In genomic region chr4:89524260-89525200, GRCm38 (mm10) we compare ENCODE assay signal across 9 mouse cellular contexts.
DNase-seq lines count a peak whose midpoint lies in the region; ATAC-seq and TF ChIP-seq lines count a peak whose summit lies in the region.
"Had no signal": no experiment of that assay in that cellular context is flagged by ENCODE, and none has a peak within 500 bp of the region (broad histone marks: within the 10 kb centered on the region; RNA-seq: fewer than 3 reads in every experiment).

No protein-coding gene starts in this region.

- peak; percentile 41; the same call in 1 of the 2 replicates for ATAC-seq in intestine, postnatal 0 days
- peak; percentile 26; the same call in 1 of the 2 replicates for ATAC-seq in limb, embryonic 12.5 days (ENCODE audit: insufficient number of reproducible peaks, insufficient read depth, low FRiP score, low TSS enrichment, low read depth)
- peak; percentile 87 for ATAC-seq in midbrain, embryonic 13.5 days

- no peaks in the 10 kb centered on the region for H3K9me3 ChIP-seq in embryonic facial prominence, embryonic 10.5 days
- H3K9me3 ChIP-seq in intestine, postnatal 0 days (ENCODE audit: control insufficient read depth) = no peaks in the 10 kb centered on the region
- no peaks in the 10 kb centered on the region for H3K9me3 ChIP-seq in limb, embryonic 12.5 days
- no peaks in the 10 kb centered on the region for H3K9me3 ChIP-seq in midbrain, embryonic 13.5 days

- peak; percentile 68 for DNase-seq in 3134 (ENCODE audit: extremely low read depth, insufficient read length, low spot score)
- DNase-seq in adrenal gland, postnatal 14 days = peak; percentile 76
- DNase-seq in embryonic facial prominence, embryonic 10.5 days (ENCODE audit: low spot score) = peak; percentile 81
- peak; percentile 92 for DNase-seq in heart, adult 11 months
- peak; percentile 48 for DNase-seq in spleen, adult 12 weeks (ENCODE audit: low spot score)

- peak; percentile 88 for TF ChIP-seq CTCF in intestine, postnatal 0 days (IDR thresholded peaks at IDR 0.05; ENCODE audit: low read depth)

- H3K36me3 ChIP-seq in embryonic facial prominence, embryonic 10.5 days (replicated peaks) = no peaks in the 10 kb centered on the region
- H3K36me3 ChIP-seq in intestine, postnatal 0 days (ENCODE audit: control insufficient read depth, insufficient read depth) = no peaks in the 10 kb centered on the region
- H3K36me3 ChIP-seq in limb, embryonic 12.5 days = no peaks in the 10 kb centered on the region
- no peaks in the 10 kb centered on the region for H3K36me3 ChIP-seq in midbrain, embryonic 13.5 days
- H3K36me3 ChIP-seq: G1E had no signal

- H3K27ac ChIP-seq in embryonic facial prominence, embryonic 10.5 days (replicated peaks) = no peak overlapping the region
- no peak overlapping the region for H3K27ac ChIP-seq in intestine, postnatal 0 days (ENCODE audit: low read depth, low read length)
- no peak overlapping the region for H3K27ac ChIP-seq in limb, embryonic 12.5 days
- no peak overlapping the region for H3K27ac ChIP-seq in midbrain, embryonic 13.5 days

- peaks cover 8% of the 10 kb centered on the region; the same call in 1 of the 2 replicates for H3K4me1 ChIP-seq in embryonic facial prominence, embryonic 10.5 days
- H3K4me1 ChIP-seq in intestine, postnatal 0 days (replicated peaks; ENCODE audit: control insufficient read depth, insufficient read depth, low read length) = no peaks in the 10 kb centered on the region
- 0 out of 2 replicates have a peak, but pooled peaks cover 6% of the 10 kb centered on the region for H3K4me1 ChIP-seq in limb, embryonic 12.5 days (replicated peaks)
- H3K4me1 ChIP-seq in midbrain, embryonic 13.5 days (replicated peaks) = no peaks in the 10 kb centered on the region; the same call in 1 of the 2 replicates

- H3K27me3 ChIP-seq in embryonic facial prominence, embryonic 10.5 days (replicated peaks; ENCODE audit: low read depth, poor library complexity, severe bottlenecking) = peaks cover 59% of the 10 kb centered on the region
- peaks cover 19% of the 10 kb centered on the region for H3K27me3 ChIP-seq in intestine, postnatal 0 days (replicated peaks; ENCODE audit: control insufficient read depth, insufficient read depth, low read length)
- H3K27me3 ChIP-seq in limb, embryonic 12.5 days = peaks cover 61% of the 10 kb centered on the region
- peaks cover 42% of the 10 kb centered on the region for H3K27me3 ChIP-seq in midbrain, embryonic 13.5 days

- peak overlapping the region; percentile 57 for H3K4me3 ChIP-seq in embryonic facial prominence, embryonic 10.5 days
- H3K4me3 ChIP-seq in intestine, postnatal 0 days (ENCODE audit: low read depth, low read length) = peak overlapping the region; percentile 49
- H3K4me3 ChIP-seq in limb, embryonic 12.5 days (replicated peaks) = peak overlapping the region; percentile 46
- H3K4me3 ChIP-seq in midbrain, embryonic 13.5 days (replicated peaks) = peak overlapping the region; percentile 47

- H3K4me2 ChIP-seq in intestine, postnatal 0 days (replicated peaks; ENCODE audit: low read depth) = peak overlapping the region; percentile 83
- peak overlapping the region; percentile 71 for H3K4me2 ChIP-seq in limb, embryonic 12.5 days
- peak overlapping the region; percentile 69 for H3K4me2 ChIP-seq in midbrain, embryonic 13.5 days (replicated peaks)

- H3K9ac ChIP-seq in intestine, postnatal 0 days (ENCODE audit: low read depth, low read length) = 0 out of 2 replicates have a peak overlapping the region, but pooled peaks have one; percentile 37
- H3K9ac ChIP-seq in limb, embryonic 12.5 days (replicated peaks) = peak overlapping the region; percentile 54; the same call in 1 of the 2 replicates
- H3K9ac ChIP-seq in midbrain, embryonic 13.5 days (replicated peaks) = peak overlapping the region; percentile 45; the same call in 1 of the 2 replicates

- 2% methylated on average over 40 of the region's 40 CpGs for WGBS in embryonic facial prominence, embryonic 10.5 days
- 1% methylated on average over 40 of the region's 40 CpGs for WGBS in intestine, postnatal 0 days
- WGBS in limb, embryonic 12.5 days = 1% methylated on average over 40 of the region's 40 CpGs
- 1% methylated on average over 40 of the region's 40 CpGs for WGBS in midbrain, embryonic 13.5 days

Comparison
In these comparisons a context has a peak if more than half of its experiments do, and no peak if none do; other contexts are left out.
1. ATAC-seq: peak in every context shown above with its lines; median percentile 87 in midbrain, embryonic 13.5 days; 41 in intestine, postnatal 0 days; 26 in limb, embryonic 12.5 days.